Mouse (Mus musculus): ENCODE results near the gene Them7. TPM values are rescaled to one million over a fixed set of nuclear protein-coding genes. Genes with fewer than 3 reads are reported as not detected.

The Them7 gene
- polyA plus RNA-seq, 1 experiment from 2014 or later = 0.40 TPM

GRCm38 (mm10) chr2:105234278-105234677, 10.2 kb downstream of the Them7 start:
- DNase-seq (ENCODE audit: low spot score) = no peak

- DNase-seq (ENCODE audit: low spot score) = no peak
Observed at GRCm38 (mm10) chr2:105235380-105236115, 11.4 kb downstream of the Them7 start.

- no peak for DNase-seq (ENCODE audit: low spot score)
Observed at GRCm38 (mm10) chr2:105237424-105237823, 13.3 kb downstream of the Them7 start.

- DNase-seq (ENCODE audit: low spot score) = no peak
Observed at GRCm38 (mm10) chr2:105237841-105238240, 13.7 kb downstream of the Them7 start.

- no peak for DNase-seq (ENCODE audit: low spot score)
Observed at GRCm38 (mm10) chr2:105238775-105239174, 14.7 kb downstream of the Them7 start.

- no peak for DNase-seq (ENCODE audit: low spot score)
Observed at GRCm38 (mm10) chr2:105240631-105241030, 16.5 kb downstream of the Them7 start.

- DNase-seq (ENCODE audit: low spot score) = no peak
Observed at GRCm38 (mm10) chr2:105242940-105243339, 18.8 kb downstream of the Them7 start.

- DNase-seq (ENCODE audit: low spot score) = no peak
Observed at GRCm38 (mm10) chr2:105244733-105245132, 20.6 kb downstream of the Them7 start.

- DNase-seq (ENCODE audit: low spot score) = no peak
Observed at GRCm38 (mm10) chr2:105251978-105252377, 27.9 kb downstream of the Them7 start.

GRCm38 (mm10) chr2:105252824-105253223, 28.7 kb downstream of the Them7 start:
- peak; percentile 16 for DNase-seq (ENCODE audit: low spot score)

- DNase-seq (ENCODE audit: low spot score) = no peak
Observed at GRCm38 (mm10) chr2:105255457-105255856, 31.3 kb downstream of the Them7 start.

GRCm38 (mm10) chr2:105256427-105257071, 32.4 kb downstream of the Them7 start:
- no peak for DNase-seq (ENCODE audit: low spot score)

- no peak for DNase-seq (ENCODE audit: low spot score)
Observed at GRCm38 (mm10) chr2:105257376-105257775, 33.3 kb downstream of the Them7 start.

- DNase-seq (ENCODE audit: low spot score) = no peak
Observed at GRCm38 (mm10) chr2:105261335-105261734, 37.2 kb downstream of the Them7 start.

- DNase-seq (ENCODE audit: low spot score) = no peak
Observed at GRCm38 (mm10) chr2:105263219-105263618, 39.1 kb downstream of the Them7 start.

GRCm38 (mm10) chr2:105282407-105283077, 58.4 kb downstream of the Them7 start:
- DNase-seq (ENCODE audit: low spot score) = no peak

GRCm38 (mm10) chr2:105283811-105284210, 59.7 kb downstream of the Them7 start:
- DNase-seq (ENCODE audit: low spot score) = no peak

- DNase-seq (ENCODE audit: low spot score) = no peak
Observed at GRCm38 (mm10) chr2:105284855-105285254, 60.7 kb downstream of the Them7 start.

GRCm38 (mm10) chr2:105295823-105296222, 71.7 kb downstream of the Them7 start:
- no peak for DNase-seq (ENCODE audit: low spot score)

- no peak for DNase-seq (ENCODE audit: low spot score)
Observed at GRCm38 (mm10) chr2:105298888-105299287, 74.8 kb downstream of the Them7 start.

- DNase-seq (ENCODE audit: low spot score) = no peak
Observed at GRCm38 (mm10) chr2:105301082-105301481, 77.0 kb downstream of the Them7 start.

- no peak for DNase-seq (ENCODE audit: low spot score)
Observed at GRCm38 (mm10) chr2:105301531-105301930, 77.4 kb downstream of the Them7 start.
